Mouse (Mus musculus) CH12.LX (cell line): Measurements from ENCODE around the gene U2af1l4. TPM values are rescaled to one million over a fixed set of nuclear protein-coding genes. Genes with fewer than 3 reads are reported as not detected.

Experiments used
- DNase-seq: peaks from one replicate; pipeline ENCODE4 v3.0.0-alpha.2; 2013; ENCODE audit errors: extremely low read depth
- H3K27ac ChIP-seq: 2 replicates; pipeline ENCODE4 v1.5.1; 2012; ENCODE audit warnings: low read depth, mild to moderate bottlenecking, control low read depth, moderate library complexity; ENCODE audit not compliant: insufficient read depth
- H3K27me3 ChIP-seq: replicated peaks from 2 replicates; pipeline ENCODE3; 2012; ENCODE audit warnings: inconsistent platforms
- H3K36me3 ChIP-seq, 2 experiments: replicated peaks in 1 of 2; 2 replicates each; pipeline versions ENCODE3 to v1.6.1; 2012; ENCODE audit warnings: inconsistent platforms in 1 of 2, low read length in 1 of 2, mild to moderate bottlenecking in 1 of 2, mixed read lengths in 1 of 2, moderate library complexity in 1 of 2; ENCODE audit not compliant: control insufficient read depth in 1 of 2, insufficient read depth in 1 of 2
- H3K4me1 ChIP-seq, 2 experiments: 2 replicates each; pipeline ENCODE4 v1.6.1; 2012; ENCODE audit warnings: inconsistent platforms in 1 of 2, moderate library complexity in 1 of 2; ENCODE audit not compliant: insufficient read depth in 2 of 2, control insufficient read depth in 1 of 2
- H3K4me2 ChIP-seq: 2 replicates; pipeline ENCODE4 v1.6.1; 2012; ENCODE audit warnings: low read depth, mild to moderate bottlenecking, control low read depth; ENCODE audit not compliant: poor library complexity, insufficient read depth, severe bottlenecking
- H3K4me3 ChIP-seq, 3 experiments: fragments of 150-350 bp in 1 of 3; sonication (generic) in 1 of 3; replicated peaks in 1 of 3; 2 replicates each; pipeline versions ENCODE3 to v1.5.1; 2011 to 2012; ENCODE audit warnings: low read depth in 2 of 3, low read length in 2 of 3, mild to moderate bottlenecking in 2 of 3, moderate library complexity in 2 of 3, control low read depth in 1 of 3, improper control_type of control experiment in 1 of 3, inconsistent platforms in 1 of 3, mixed read lengths in 1 of 3; ENCODE audit not compliant: poor library complexity in 1 of 3
- H3K79me2 ChIP-seq: replicated peaks from 2 replicates; pipeline ENCODE4 v1.6.1; 2012; ENCODE audit warnings: mild to moderate bottlenecking, moderate library complexity; ENCODE audit not compliant: control insufficient read depth, poor library complexity, insufficient read depth, severe bottlenecking; ENCODE audit errors: extremely low read depth
- H3K9ac ChIP-seq: 2 replicates; pipeline ENCODE4 v1.6.1; 2012; ENCODE audit warnings: low read depth, mild to moderate bottlenecking, control low read depth, moderate library complexity; ENCODE audit not compliant: insufficient read depth
- H3K9me3 ChIP-seq: replicated peaks from 2 replicates; pipeline ENCODE3; 2012; ENCODE audit warnings: low read length, inconsistent platforms, mixed read lengths
- BHLHE40 ChIP-seq: IDR thresholded peaks from 2 replicates; pipeline ENCODE4 v1.6.1; 2011; ENCODE audit warnings: mild to moderate bottlenecking, low read depth, low read length, improper control_type of control experiment
- E2F4 ChIP-seq: IDR thresholded peaks from 2 replicates; pipeline ENCODE4 v1.6.1; 2011; ENCODE audit warnings: low read depth, low read length, improper control_type of control experiment; ENCODE audit not compliant: insufficient replicate concordance
- ELF1 ChIP-seq: IDR thresholded peaks from 2 replicates; pipeline ENCODE4 v1.6.1; 2014; ENCODE audit warnings: low read depth, mild to moderate bottlenecking, inconsistent platforms, low read length, improper control_type of control experiment
- EP300 ChIP-seq: IDR thresholded peaks from 2 replicates; pipeline ENCODE4 v1.6.1; 2011; ENCODE audit warnings: low read length, improper control_type of control experiment
- ETS1 ChIP-seq: conservative IDR thresholded peaks from 2 replicates; pipeline ENCODE4 v1.6.1; 2012; ENCODE audit warnings: low read depth, mild to moderate bottlenecking, inconsistent platforms, low read length, improper control_type of control experiment, moderate library complexity
- HCFC1 ChIP-seq: IDR thresholded peaks from 2 replicates; pipeline ENCODE4 v1.6.1; 2012; ENCODE audit warnings: low read depth, mild to moderate bottlenecking, inconsistent platforms, low read length, improper control_type of control experiment
- IRF4 ChIP-seq: IDR thresholded peaks from 2 replicates; pipeline ENCODE4 v1.6.1; 2014; ENCODE audit warnings: low read depth, mild to moderate bottlenecking, inconsistent platforms, low read length, improper control_type of control experiment
- JUN ChIP-seq: IDR thresholded peaks from 2 replicates; pipeline ENCODE4 v1.6.1; 2011; ENCODE audit warnings: low read depth, mild to moderate bottlenecking, low read length, improper control_type of control experiment, moderate library complexity; ENCODE audit not compliant: insufficient read depth
- JUND ChIP-seq: conservative IDR thresholded peaks from 2 replicates; pipeline ENCODE4 v1.6.1; 2011; ENCODE audit warnings: low read depth, low read length, improper control_type of control experiment
- KAT2A ChIP-seq: IDR thresholded peaks from 2 replicates; pipeline ENCODE4 v1.6.1; 2012; ENCODE audit warnings: low read length, improper control_type of control experiment, inconsistent platforms; ENCODE audit not compliant: insufficient replicate concordance
- MAFK ChIP-seq: IDR thresholded peaks from 2 replicates; pipeline ENCODE4 v1.6.1; 2011; ENCODE audit warnings: low read length, improper control_type of control experiment; ENCODE audit not compliant: insufficient replicate concordance
- MAX ChIP-seq: IDR thresholded peaks from 2 replicates; pipeline ENCODE4 v1.6.1; 2011; ENCODE audit warnings: low read length, improper control_type of control experiment
- MAZ ChIP-seq: IDR thresholded peaks from 2 replicates; pipeline ENCODE4 v1.6.1; 2012; ENCODE audit warnings: low read depth, mild to moderate bottlenecking, inconsistent platforms, low read length, improper control_type of control experiment, moderate library complexity
- MEF2A ChIP-seq: IDR thresholded peaks from 2 replicates; pipeline ENCODE4 v1.6.1; 2014; ENCODE audit warnings: low read depth, mild to moderate bottlenecking, inconsistent platforms, low read length, improper control_type of control experiment, borderline replicate concordance
- MXI1 ChIP-seq: IDR thresholded peaks from 2 replicates; pipeline ENCODE4 v1.6.1; 2011; ENCODE audit warnings: mild to moderate bottlenecking, low read depth, low read length, improper control_type of control experiment
- PAX5 ChIP-seq: IDR thresholded peaks from 2 replicates; pipeline ENCODE4 v1.6.1; 2012; ENCODE audit warnings: low read length, inconsistent platforms, mixed read lengths
- RAD21 ChIP-seq: IDR thresholded peaks from 2 replicates; pipeline ENCODE4 v1.6.1; 2011; ENCODE audit warnings: low read depth, mild to moderate bottlenecking, low read length, improper control_type of control experiment, moderate library complexity
- SIN3A ChIP-seq: IDR thresholded peaks from 2 replicates; pipeline ENCODE4 v1.6.1; 2012; ENCODE audit warnings: low read length, improper control_type of control experiment, inconsistent platforms
- TBP ChIP-seq: conservative IDR thresholded peaks from 2 replicates; pipeline ENCODE4 v1.6.1; 2011; ENCODE audit warnings: low read depth, low read length, improper control_type of control experiment
- TCF12 ChIP-seq: IDR thresholded peaks from 2 replicates; pipeline ENCODE4 v1.6.1; 2014; ENCODE audit warnings: low read depth, mild to moderate bottlenecking, inconsistent platforms, low read length, improper control_type of control experiment
- USF1 ChIP-seq: IDR thresholded peaks from 2 replicates; pipeline ENCODE4 v1.6.1; 2014; ENCODE audit warnings: low read depth, mild to moderate bottlenecking, inconsistent platforms, low read length, improper control_type of control experiment
- USF2 ChIP-seq: conservative IDR thresholded peaks from 2 replicates; pipeline ENCODE4 v1.6.1; 2011; ENCODE audit warnings: low read depth, low read length, improper control_type of control experiment
- ZKSCAN1 ChIP-seq: IDR thresholded peaks from 2 replicates; pipeline ENCODE4 v1.6.1; 2012; ENCODE audit warnings: low read depth, inconsistent platforms, low read length, improper control_type of control experiment, borderline replicate concordance
- ZMIZ1 ChIP-seq: IDR thresholded peaks from 2 replicates; pipeline ENCODE4 v1.6.1; 2012; ENCODE audit warnings: low read depth, mild to moderate bottlenecking, inconsistent platforms, low read length, improper control_type of control experiment
- ZNF384 ChIP-seq: IDR thresholded peaks from 2 replicates; pipeline ENCODE4 v1.6.1; 2012; ENCODE audit warnings: low read depth, low read length, improper control_type of control experiment, inconsistent platforms
- dilution Hi-C: fragments of 300-500 bp; cut with MboI; formaldehyde crosslinking; loops from 2 replicates; pipeline ENCODE4 v1.14.3; 2020; ENCODE audit warnings: low sequenced_read_pairs; ENCODE audit not compliant: extremely low pct_unique_long_range_greater_than_20kb, extremely low pct_ligation_motif_present
- in situ Hi-C: fragments of 300-500 bp; cut with MboI; formaldehyde crosslinking; loops from 3 replicates; pipeline ENCODE4 v1.14.3; 2019; ENCODE audit warnings: low sequenced_read_pairs, low pct_ligation_motif_present, low pct_unique_long_range_greater_than_20kb, mixed read lengths
- polyA plus RNA-seq: library from polyadenylated mRNA; unstranded; fragments of >175 nt; gene quantifications from 2 replicates; pipeline ENCODE4 v1.2.1, GENCODE M21; 2012; ENCODE audit warnings: low read depth; ENCODE audit not compliant: insufficient read length
- total RNA-seq, 2 experiments: library from RNA; depleted of rRNA; stranded (reverse); fragments of 300-350 nt in 1 of 2; fragments of >200 nt in 1 of 2; gene quantifications; 2 replicates each; pipeline ENCODE4 v1.2.3; 2012 to 2014

Gene U2af1l4
- total and polyA plus RNA-seq, 3 experiments = 51.5 to 60.8 (median 56.7) TPM

DNA sequence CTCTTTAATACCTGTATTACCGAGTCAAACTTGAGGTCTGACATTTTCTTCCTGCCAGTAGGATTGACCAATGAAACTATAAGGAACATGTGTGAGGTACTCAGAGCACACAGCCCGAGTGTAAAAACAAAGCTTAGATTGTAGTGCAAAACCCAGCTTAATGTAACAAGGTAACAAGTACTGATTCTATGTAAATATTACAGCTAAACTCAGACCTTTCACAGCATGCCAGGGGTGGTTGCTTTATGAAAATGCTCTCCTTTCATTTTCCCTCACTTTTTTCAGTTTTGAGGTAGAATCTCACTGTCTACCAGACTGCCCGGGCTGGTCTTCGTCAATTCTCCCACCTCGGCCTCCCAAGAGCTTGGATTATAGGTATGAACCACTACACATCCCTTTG is 33.0 kb downstream of the U2af1l4 start:
- peak overlapping the region; percentile 100; the same call in 1 of the 2 replicates for H3K27ac ChIP-seq
- peak overlapping the region; percentile 59 for H3K4me2 ChIP-seq
- in situ Hi-C loops = no loop called here
- no peak overlapping the region for H3K4me3 ChIP-seq
- dilution Hi-C loops = no loop called here
- peaks cover 16 to 39% of the 10 kb centered on the region in 2 experiments for H3K4me1 ChIP-seq
- no peak for DNase-seq
- peaks cover 3% of the 10 kb centered on the region for H3K9me3 ChIP-seq
- peaks cover 19% of the 10 kb centered on the region for H3K79me2 ChIP-seq
- H3K36me3 ChIP-seq = peaks cover 0 to 4% of the 10 kb centered on the region in 2 experiments
- TF ChIP-seq HCFC1 (no peak), MAFK (0 out of 2 replicates have a peak, but pooled peaks have one; percentile 16), MAX (peak; percentile 52; the same call in 1 of the 2 replicates), MAZ (no peak), TCF12 (0 out of 2 replicates have a peak, but pooled peaks have one; percentile 33), IRF4 (peak; percentile 65), EP300 (peak; percentile 67), JUN (no peak), MXI1 (0 out of 2 replicates have a peak, but pooled peaks have one; percentile 27), MEF2A (no peak), BHLHE40 (0 out of 2 replicates have a peak, but pooled peaks have one; percentile 19), ZNF384 (peak; percentile 35; the same call in 1 of the 2 replicates), SIN3A (peak; percentile 32; the same call in 1 of the 2 replicates), ZKSCAN1 (no peak)
- H3K9ac ChIP-seq = peak overlapping the region; percentile 46
- no peaks in the 10 kb centered on the region for H3K27me3 ChIP-seq

DNA sequence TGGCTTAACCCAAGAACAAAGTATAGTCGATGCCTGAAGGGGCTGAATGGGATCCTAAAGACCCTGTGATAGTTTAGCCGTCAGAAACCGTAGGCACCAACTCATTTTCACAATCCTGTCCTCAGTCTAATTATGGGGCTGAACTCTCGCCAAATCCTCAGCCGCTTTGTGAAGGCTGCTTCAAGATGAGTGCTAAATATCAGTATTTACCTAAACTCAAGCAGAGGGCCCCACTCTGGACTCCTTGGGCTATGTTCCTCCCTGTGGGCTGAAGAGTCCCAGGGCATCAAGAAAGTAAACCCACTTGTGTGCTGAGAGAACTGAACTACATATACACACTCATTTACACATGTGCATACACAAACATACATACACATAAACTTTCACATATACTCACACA is 33.7 kb downstream of the U2af1l4 start:
- H3K9me3 ChIP-seq = peaks cover 3% of the 10 kb centered on the region
- H3K36me3 ChIP-seq = peaks cover 0 to 4% of the 10 kb centered on the region in 2 experiments
- no peaks in the 10 kb centered on the region for H3K27me3 ChIP-seq
- peaks cover 16 to 39% of the 10 kb centered on the region in 2 experiments for H3K4me1 ChIP-seq
- H3K4me3 ChIP-seq = no peak overlapping the region
- H3K4me2 ChIP-seq = 0 out of 2 replicates have a peak overlapping the region, but pooled peaks have one; percentile 59
- dilution Hi-C loops = no loop called here
- peak overlapping the region; percentile 9; the same call in 1 of the 2 replicates for H3K27ac ChIP-seq
- in situ Hi-C loops = no loop called here
- no peak for TF ChIP-seq USF1
- TF ChIP-seq ETS1 = no peak
- TF ChIP-seq E2F4 = no peak
- TF ChIP-seq ZNF384 = no peak
- TF ChIP-seq MXI1 = no peak
- no peak for TF ChIP-seq JUND
- TF ChIP-seq USF2 = no peak
- TF ChIP-seq TBP = no peak
- no peak for TF ChIP-seq MAFK
- TF ChIP-seq MAZ = no peak
- no peak for TF ChIP-seq IRF4
- TF ChIP-seq PAX5 = no peak
- TF ChIP-seq RAD21 = no peak
- no peak for TF ChIP-seq KAT2A
- TF ChIP-seq ELF1 = no peak
- TF ChIP-seq TCF12 = no peak
- no peak for TF ChIP-seq HCFC1
- TF ChIP-seq ZMIZ1 = no peak
- H3K9ac ChIP-seq = peak overlapping the region; percentile 17; the same call in 1 of the 2 replicates
- peaks cover 12% of the 10 kb centered on the region for H3K79me2 ChIP-seq
- no peak for DNase-seq
